Mouse (Mus musculus) heart, embryonic 14.5 days (tissue): ENCODE results near the gene Fto. TPM values are rescaled to one million over a fixed set of nuclear protein-coding genes. Genes with fewer than 3 reads are reported as not detected.
A peak's percentile ranks its signal among the peaks of the same experiment; 100 is the strongest.

Source experiments
- ATAC-seq: fragments of 200-750 bp; cut with Nextera tagmentation; 2 replicates; pipeline ENCODE4 v1.8.0; 2017; ENCODE audit warnings: low read depth, moderate TSS enrichment; ENCODE audit not compliant: insufficient number of reproducible peaks, insufficient read depth, low FRiP score
- H3K27ac ChIP-seq, 2 experiments: fragments of 200-500 bp in 1 of 2; fragments of 300-500 bp in 1 of 2; sonication (generic) in 1 of 2; replicated peaks in 1 of 2; 2 replicates each; pipeline ENCODE4 v1.5.1; 2012 to 2014; ENCODE audit warnings: low read depth in 2 of 2, low read length in 2 of 2, control low read depth in 1 of 2, mild to moderate bottlenecking in 1 of 2, mixed read lengths in 1 of 2; ENCODE audit not compliant: control insufficient read depth in 1 of 2, insufficient read depth in 1 of 2
- H3K27me3 ChIP-seq: fragments of 300-500 bp; sonication (generic); 2 replicates; pipeline ENCODE4 v1.6.1; 2014; ENCODE audit warnings: mild to moderate bottlenecking, low read length, control low read depth; ENCODE audit not compliant: control insufficient read depth, insufficient read depth
- H3K36me3 ChIP-seq: fragments of 300-500 bp; sonication (generic); 2 replicates; pipeline ENCODE4 v1.6.1; 2014; ENCODE audit warnings: mild to moderate bottlenecking, control low read depth, low read length, mixed read lengths; ENCODE audit not compliant: control insufficient read depth, insufficient read depth
- H3K4me1 ChIP-seq, 2 experiments: fragments of 200-500 bp in 1 of 2; fragments of 300-500 bp in 1 of 2; sonication (generic) in 1 of 2; 2 replicates each; pipeline ENCODE4 v1.6.1; 2012 to 2014; ENCODE audit warnings: low read length in 2 of 2, control low read depth in 1 of 2, mixed read lengths in 1 of 2; ENCODE audit not compliant: control insufficient read depth in 2 of 2, insufficient read depth in 2 of 2
- H3K4me2 ChIP-seq: fragments of 300-500 bp; sonication (generic); 2 replicates; pipeline ENCODE4 v1.6.1; 2014; ENCODE audit warnings: mild to moderate bottlenecking, low read length
- H3K4me3 ChIP-seq, 2 experiments: fragments of 200-500 bp in 1 of 2; fragments of 300-500 bp in 1 of 2; sonication (generic) in 1 of 2; 2 replicates each; pipeline ENCODE4 v1.5.1; 2012 to 2014; ENCODE audit warnings: low read length in 2 of 2, mild to moderate bottlenecking in 2 of 2, control low read depth in 1 of 2, low read depth in 1 of 2, moderate library complexity in 1 of 2; ENCODE audit not compliant: control insufficient read depth in 1 of 2, insufficient read depth in 1 of 2
- H3K9ac ChIP-seq: fragments of 300-500 bp; sonication (generic); 2 replicates; pipeline ENCODE4 v1.6.1; 2014; ENCODE audit warnings: mild to moderate bottlenecking, low read length
- H3K9me3 ChIP-seq: fragments of 300-500 bp; sonication (generic); 2 replicates; pipeline ENCODE4 v1.6.1; 2016; ENCODE audit warnings: low read length, control low read depth; ENCODE audit not compliant: control insufficient read depth
- WGBS: fragments of 180-500 bp; shearing (Covaris S2); extraction: QIAGEN DNeasy Blood & Tissue Kit; methylation state at CpG from one replicate; pipeline ENCODE4 v1.1.7; 2014; 5-methylcytosine and 5-hydroxymethylcytosine counted together
- polyA plus RNA-seq: library from polyadenylated mRNA; unstranded; fragments of >200 nt; fragmentation: Nextera tagmentation; extraction: Ambion mirVana; gene quantifications from 2 replicates; pipeline ENCODE4 v1.2.1, GENCODE M21; 2014

The Fto gene
- polyA plus RNA-seq, 1 experiment from 2014 or later = 71.5 TPM

- H3K4me2 ChIP-seq = no peak overlapping the region
Observed at GRCm38 (mm10) chr8:91410007-91410406, 96.7 kb downstream of the Fto start.

GRCm38 (mm10) chr8:91424491-91425074, 111.3 kb downstream of the Fto start:
- no peak overlapping the region for H3K4me2 ChIP-seq
- peak overlapping the region; percentile 15 to 55; a peak in 3 of 4 replicates for H3K27ac ChIP-seq
- ATAC-seq = no peak

More at GRCm38 (mm10) chr8:91410007-91410406, 96.7 kb downstream of the Fto start:
- 86% methylated on average over 12 of the region's 12 CpGs for WGBS
- H3K9me3 ChIP-seq = no peaks in the 10 kb centered on the region
- H3K4me3 ChIP-seq = no peak overlapping the region
- H3K27me3 ChIP-seq = no peaks in the 10 kb centered on the region
- no peak overlapping the region for H3K9ac ChIP-seq
- ATAC-seq = no peak
- H3K4me1 ChIP-seq = no peaks in the 10 kb centered on the region
- H3K27ac ChIP-seq = no peak overlapping the region
- H3K36me3 ChIP-seq = peaks cover 18% of the 10 kb centered on the region

GRCm38 (mm10) chr8:91425251-91425866, 112.0 kb downstream of the Fto start:
- WGBS = 85% methylated on average over 10 of the region's 10 CpGs
- no peak for ATAC-seq

More at GRCm38 (mm10) chr8:91424491-91425074, 111.3 kb downstream of the Fto start:
- Histone ChIP-seq H3K9me3 (no peaks in the 10 kb centered on the region), H3K9ac (no peak overlapping the region), H3K4me3 (no peak overlapping the region), H3K36me3 (no peaks in the 10 kb centered on the region), H3K27me3 (no peaks in the 10 kb centered on the region), H3K4me1 (peaks cover 3 to 16% of the 10 kb centered on the region in 2 experiments; a peak in 3 of 4 replicates)
- WGBS = 26% methylated on average over 5 of the region's 5 CpGs

GRCm38 (mm10) chr8:91426496-91426895, 113.2 kb downstream of the Fto start:
- H3K4me2 ChIP-seq = no peak overlapping the region
- ATAC-seq = no peak
- H3K27ac ChIP-seq = no peak overlapping the region
- 85% methylated on average over 1 of the region's 1 CpGs for WGBS
- no peaks in the 10 kb centered on the region for H3K36me3 ChIP-seq
- H3K27me3 ChIP-seq = no peaks in the 10 kb centered on the region
- no peak overlapping the region for H3K4me3 ChIP-seq
- no peak overlapping the region for H3K9ac ChIP-seq
- H3K4me1 ChIP-seq = peaks cover 3 to 16% of the 10 kb centered on the region in 2 experiments; a peak in 3 of 4 replicates
- no peaks in the 10 kb centered on the region for H3K9me3 ChIP-seq

More at GRCm38 (mm10) chr8:91425251-91425866, 112.0 kb downstream of the Fto start:
- Histone ChIP-seq H3K9me3 (no peaks in the 10 kb centered on the region), H3K9ac (no peak overlapping the region), H3K27ac (peak overlapping the region in 1 of 2 experiments; percentile 44; a peak in 1 of 4 replicates), H3K4me3 (no peak overlapping the region), H3K4me2 (no peak overlapping the region), H3K36me3 (no peaks in the 10 kb centered on the region), H3K27me3 (no peaks in the 10 kb centered on the region), H3K4me1 (peaks cover 3 to 16% of the 10 kb centered on the region in 2 experiments; a peak in 3 of 4 replicates)

- Histone ChIP-seq H3K27me3 (no peaks in the 10 kb centered on the region), H3K9ac (no peak overlapping the region), H3K4me1 (0 out of 4 replicates have a peak, but pooled peaks cover 0 to under 1% of the 10 kb centered on the region in 2 experiments), H3K36me3 (no peaks in the 10 kb centered on the region), H3K4me3 (no peak overlapping the region), H3K9me3 (no peaks in the 10 kb centered on the region), H3K4me2 (no peak overlapping the region), H3K27ac (no peak overlapping the region)
- WGBS = 82% methylated on average over 3 of the region's 3 CpGs
- no peak for ATAC-seq
Observed at GRCm38 (mm10) chr8:91430333-91430940, 117.1 kb downstream of the Fto start.

- ATAC-seq = no peak
- Histone ChIP-seq H3K27ac (no peak overlapping the region), H3K36me3 (no peaks in the 10 kb centered on the region), H3K9ac (no peak overlapping the region), H3K4me3 (no peak overlapping the region), H3K27me3 (no peaks in the 10 kb centered on the region), H3K4me1 (no peaks in the 10 kb centered on the region), H3K4me2 (no peak overlapping the region), H3K9me3 (no peaks in the 10 kb centered on the region)
- 97% methylated on average over 15 of the region's 15 CpGs for WGBS
Observed at GRCm38 (mm10) chr8:91436036-91436435, 122.7 kb downstream of the Fto start.

GRCm38 (mm10) chr8:91443911-91444310, 130.6 kb downstream of the Fto start:
- H3K9me3 ChIP-seq = no peaks in the 10 kb centered on the region
- no peak for ATAC-seq
- H3K27me3 ChIP-seq = no peaks in the 10 kb centered on the region
- no peak overlapping the region for H3K4me3 ChIP-seq
- no peak overlapping the region for H3K4me2 ChIP-seq
- H3K9ac ChIP-seq = no peak overlapping the region
- no peaks in the 10 kb centered on the region; a peak in 1 of 4 replicates for H3K4me1 ChIP-seq
- 78% methylated on average over 4 of the region's 4 CpGs for WGBS
- H3K36me3 ChIP-seq = peaks cover 6% of the 10 kb centered on the region; the same call in 1 of the 2 replicates
- H3K27ac ChIP-seq = no peak overlapping the region
